Mouse (Mus musculus) embryonic facial prominence, embryonic 11.5 days (tissue): ENCODE data around the gene Ctse. TPM values are rescaled to one million over a fixed set of nuclear protein-coding genes. Genes with fewer than 3 reads are reported as not detected.

ENCODE experiments used
- ATAC-seq: fragments of 200-750 bp; cut with Nextera tagmentation; replicated peaks from 2 replicates; pipeline ENCODE4 v1.8.0; 2017; ENCODE audit warnings: low read depth; ENCODE audit not compliant: insufficient number of reproducible peaks, low FRiP score, low TSS enrichment
- DNase-seq: peaks from one replicate; pipeline ENCODE4 v3.0.0-alpha.2; 2015; ENCODE audit warnings: low spot score
- H3K27ac ChIP-seq: fragments of 300-500 bp; sonication (generic); replicated peaks from 2 replicates; pipeline ENCODE4 v1.5.1; 2014; ENCODE audit warnings: mild to moderate bottlenecking, low read depth, low read length, control low read depth
- H3K27me3 ChIP-seq: fragments of 300-500 bp; sonication (generic); 2 replicates; pipeline ENCODE4 v1.6.1; 2014; ENCODE audit warnings: mild to moderate bottlenecking, low read length, moderate library complexity, mixed read lengths; ENCODE audit not compliant: control insufficient read depth, insufficient read depth
- H3K36me3 ChIP-seq: fragments of 300-500 bp; sonication (generic); replicated peaks from 2 replicates; pipeline ENCODE4 v1.6.1; 2014; ENCODE audit warnings: low read depth, mild to moderate bottlenecking, low read length, moderate library complexity, mixed read lengths; ENCODE audit not compliant: control insufficient read depth, insufficient read depth
- H3K4me1 ChIP-seq: fragments of 300-500 bp; sonication (generic); 2 replicates; pipeline ENCODE4 v1.6.1; 2014; ENCODE audit warnings: low read length, mixed read lengths; ENCODE audit not compliant: control insufficient read depth, insufficient read depth
- H3K4me2 ChIP-seq: fragments of 300-500 bp; sonication (generic); 2 replicates; pipeline ENCODE4 v1.6.1; 2014; ENCODE audit warnings: low read depth, mild to moderate bottlenecking, control low read depth, low read length, moderate library complexity
- H3K4me3 ChIP-seq: fragments of 300-500 bp; sonication (generic); 2 replicates; pipeline ENCODE4 v1.5.1; 2014; ENCODE audit warnings: low read depth, low read length, control low read depth
- H3K9ac ChIP-seq: fragments of 300-500 bp; sonication (generic); replicated peaks from 2 replicates; pipeline ENCODE4 v1.6.1; 2014; ENCODE audit warnings: mild to moderate bottlenecking, control low read depth, low read length
- H3K9me3 ChIP-seq: fragments of 300-500 bp; sonication (generic); replicated peaks from 2 replicates; pipeline ENCODE4 v1.6.1; 2016; ENCODE audit warnings: mild to moderate bottlenecking, low read length, inconsistent platforms, mixed read lengths; ENCODE audit not compliant: control insufficient read depth
- WGBS: fragments of 180-500 bp; shearing (Covaris S2); extraction: QIAGEN DNeasy Blood & Tissue Kit; methylation state at CpG from one replicate; pipeline ENCODE4 v1.1.7; 2014; 5-methylcytosine and 5-hydroxymethylcytosine counted together
- polyA plus RNA-seq: library from polyadenylated mRNA; unstranded; fragments of >200 nt; fragmentation: Nextera tagmentation; extraction: Ambion mirVana; gene quantifications from 2 replicates; pipeline ENCODE4 v1.2.1, GENCODE M21; 2014

Gene Ctse
- polyA plus RNA-seq, 1 experiment from 2014 or later = 0.36 TPM

GRCm38 (mm10) chr1:131659512-131660085 is 21.5 kb downstream of the Ctse start:
- H3K9me3 ChIP-seq = no peaks in the 10 kb centered on the region
- H3K4me3 ChIP-seq = no peak overlapping the region
- H3K4me1 ChIP-seq = no peaks in the 10 kb centered on the region
- H3K36me3 ChIP-seq = no peaks in the 10 kb centered on the region
- WGBS = 71% methylated on average over 5 of the region's 5 CpGs
- H3K9ac ChIP-seq = no peak overlapping the region
- no peaks in the 10 kb centered on the region for H3K27me3 ChIP-seq
- H3K27ac ChIP-seq = no peak overlapping the region
- no peak for ATAC-seq
- no peak overlapping the region for H3K4me2 ChIP-seq
- DNase-seq = no peak

DNA sequence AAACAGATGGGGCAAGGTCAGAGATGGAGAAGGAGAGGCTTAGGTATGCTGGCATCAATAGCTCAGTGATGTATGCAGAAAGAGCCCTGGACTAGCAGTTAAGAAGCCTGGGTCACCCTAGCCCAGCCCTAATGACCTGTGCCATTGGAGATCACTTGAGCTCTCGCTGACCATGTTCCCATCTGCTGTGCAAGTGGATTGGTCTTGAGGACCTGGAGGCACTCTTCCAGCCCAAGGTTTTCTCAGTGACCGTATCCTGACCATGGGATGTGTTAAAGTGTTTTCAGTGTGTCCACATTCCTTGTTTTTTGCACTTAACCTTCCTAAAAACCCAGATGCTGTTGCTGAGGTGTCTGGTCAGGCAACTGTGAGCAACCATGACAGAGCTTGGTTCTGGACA is 22.2 kb downstream of the Ctse start:
- ATAC-seq (no peak), DNase-seq (no peak)
- no peaks in the 10 kb centered on the region for H3K36me3 ChIP-seq
- H3K4me3 ChIP-seq = no peak overlapping the region
- WGBS = 73% methylated on average over 2 of the region's 2 CpGs
- no peaks in the 10 kb centered on the region for H3K27me3 ChIP-seq
- no peaks in the 10 kb centered on the region for H3K9me3 ChIP-seq
- H3K27ac ChIP-seq = no peak overlapping the region
- H3K4me2 ChIP-seq = no peak overlapping the region
- H3K9ac ChIP-seq = no peak overlapping the region
- no peaks in the 10 kb centered on the region for H3K4me1 ChIP-seq

DNA sequence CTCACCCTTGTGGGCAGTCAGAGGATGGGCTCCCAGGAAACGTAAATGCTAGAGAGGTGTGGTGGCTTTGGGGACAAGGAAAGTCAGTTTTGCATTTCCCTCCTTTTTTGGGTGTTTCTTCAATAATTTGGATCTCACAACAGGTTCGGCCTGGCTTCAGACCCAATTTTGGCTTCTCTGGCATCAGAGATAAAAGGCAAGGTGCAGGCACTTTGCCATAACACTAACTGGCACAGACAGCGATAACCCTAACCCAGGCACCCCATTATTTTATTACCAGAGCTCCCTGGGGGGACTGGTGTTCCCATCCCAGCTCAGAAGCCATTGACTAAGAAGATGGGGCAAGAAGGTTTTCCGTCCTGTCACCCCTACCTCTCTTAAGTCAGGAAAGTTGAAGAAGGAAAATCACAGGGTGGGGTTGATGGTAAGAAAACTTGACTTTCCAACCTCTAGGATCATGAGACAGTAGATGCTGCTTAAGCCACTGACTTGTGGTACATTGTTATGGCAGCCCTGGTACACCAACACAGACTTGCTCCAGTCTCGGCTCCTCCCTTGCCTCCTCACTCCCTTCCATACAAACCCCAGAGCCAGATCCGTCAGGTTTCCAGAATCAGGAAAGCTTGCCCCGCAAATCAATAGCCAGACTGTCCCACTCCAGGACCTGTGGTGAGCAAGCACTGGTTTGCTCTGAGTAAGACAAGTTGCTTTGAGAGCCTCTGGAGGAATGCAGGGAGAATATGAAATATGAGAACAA is 22.8 kb downstream of the Ctse start:
- Histone ChIP-seq H3K4me1 (no peaks in the 10 kb centered on the region), H3K4me2 (no peak overlapping the region), H3K27ac (no peak overlapping the region), H3K27me3 (no peaks in the 10 kb centered on the region), H3K36me3 (no peaks in the 10 kb centered on the region), H3K4me3 (no peak overlapping the region), H3K9me3 (no peaks in the 10 kb centered on the region), H3K9ac (no peak overlapping the region)
- ATAC-seq (no peak), DNase-seq (no peak)
- WGBS = 79% methylated on average over 7 of the region's 7 CpGs

- Histone ChIP-seq H3K9me3 (no peaks in the 10 kb centered on the region), H3K4me2 (no peak overlapping the region), H3K36me3 (no peaks in the 10 kb centered on the region), H3K4me3 (no peak overlapping the region), H3K27ac (no peak overlapping the region), H3K4me1 (no peaks in the 10 kb centered on the region), H3K9ac (no peak overlapping the region), H3K27me3 (no peaks in the 10 kb centered on the region)
- DNase-seq (no peak), ATAC-seq (no peak)
- WGBS = 72% methylated on average over 3 of the region's 3 CpGs
Observed at GRCm38 (mm10) chr1:131661749-131662148, 23.6 kb downstream of the Ctse start.

DNA sequence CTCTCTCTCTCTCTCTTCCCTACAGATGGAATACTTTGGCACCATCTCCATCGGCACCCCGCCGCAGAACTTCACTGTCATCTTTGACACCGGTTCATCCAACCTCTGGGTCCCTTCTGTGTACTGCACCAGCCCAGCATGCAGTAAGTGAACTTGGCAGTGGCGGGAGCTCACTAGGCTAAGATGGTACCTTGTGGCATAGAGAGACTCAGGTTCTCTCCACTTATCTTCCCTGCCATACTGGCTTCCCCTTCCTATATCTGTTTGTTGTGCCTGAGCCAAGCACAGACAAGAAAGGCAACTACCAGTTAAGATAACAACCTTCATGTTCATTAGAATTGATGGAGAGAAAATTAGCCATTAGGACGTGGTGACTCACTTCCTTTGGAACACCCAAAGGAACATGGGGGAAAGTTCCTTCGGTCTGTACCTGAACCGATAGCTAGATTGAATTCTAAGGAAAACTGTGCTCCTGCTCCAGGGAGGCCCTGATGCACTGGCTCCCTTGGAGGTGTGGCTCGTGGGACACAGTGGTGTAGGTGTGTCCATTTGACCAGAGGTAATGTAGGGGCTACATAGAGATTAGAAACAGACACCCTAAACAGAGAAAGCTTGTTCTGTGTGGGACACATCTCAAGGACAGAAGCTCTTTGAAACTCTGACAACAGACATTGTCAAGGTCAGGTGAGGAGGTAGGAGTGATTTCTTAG is 25.3 kb downstream of the Ctse start:
- H3K36me3 ChIP-seq = no peaks in the 10 kb centered on the region
- H3K4me3 ChIP-seq = no peak overlapping the region
- H3K9me3 ChIP-seq = no peaks in the 10 kb centered on the region
- H3K27ac ChIP-seq = no peak overlapping the region
- ATAC-seq = no peak
- H3K9ac ChIP-seq = no peak overlapping the region
- DNase-seq = no peak
- no peaks in the 10 kb centered on the region for H3K27me3 ChIP-seq
- H3K4me1 ChIP-seq = no peaks in the 10 kb centered on the region
- 86% methylated on average over 9 of the region's 9 CpGs for WGBS
- no peak overlapping the region for H3K4me2 ChIP-seq

GRCm38 (mm10) chr1:131664136-131664535 is 26.0 kb downstream of the Ctse start:
- Histone ChIP-seq H3K27me3 (no peaks in the 10 kb centered on the region), H3K9ac (no peak overlapping the region), H3K27ac (no peak overlapping the region), H3K4me2 (no peak overlapping the region), H3K4me1 (no peaks in the 10 kb centered on the region), H3K4me3 (no peak overlapping the region), H3K36me3 (no peaks in the 10 kb centered on the region), H3K9me3 (no peaks in the 10 kb centered on the region)
- ATAC-seq (no peak), DNase-seq (no peak)
- WGBS = 80% methylated on average over 5 of the region's 5 CpGs

- Histone ChIP-seq H3K9ac (no peak overlapping the region), H3K4me2 (no peak overlapping the region), H3K27ac (no peak overlapping the region), H3K27me3 (no peaks in the 10 kb centered on the region), H3K9me3 (no peaks in the 10 kb centered on the region), H3K4me1 (no peaks in the 10 kb centered on the region), H3K36me3 (no peaks in the 10 kb centered on the region), H3K4me3 (no peak overlapping the region)
- DNase-seq (no peak), ATAC-seq (no peak)
- WGBS = 85% methylated on average over 1 of the region's 1 CpGs
Observed at GRCm38 (mm10) chr1:131665886-131666285, 27.8 kb downstream of the Ctse start.

DNA sequence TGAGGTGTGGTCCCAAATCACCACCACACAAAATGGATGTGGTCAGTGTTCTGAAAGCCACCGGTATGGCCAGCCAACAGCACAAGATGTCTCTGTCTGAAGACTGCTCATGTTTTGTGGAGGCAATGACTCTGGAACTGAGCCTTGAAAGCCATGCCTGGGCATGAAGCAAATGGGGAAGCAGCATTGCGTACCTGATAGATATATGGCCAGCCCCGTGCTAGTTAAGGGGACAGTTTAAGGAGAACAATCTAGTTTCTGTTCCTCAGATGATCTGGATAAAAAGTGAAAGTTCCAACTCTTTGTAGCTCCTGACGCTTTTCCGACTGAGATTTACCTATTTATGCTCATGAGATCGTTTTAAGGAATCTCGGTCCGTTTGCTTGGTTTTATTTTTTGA is 33.0 kb downstream of the Ctse start:
- no peak for ATAC-seq
- H3K9ac ChIP-seq = no peak overlapping the region
- 88% methylated on average over 8 of the region's 8 CpGs for WGBS

More for the DNA sequence above, 33.0 kb downstream of the Ctse start:
- H3K27me3 ChIP-seq = no peaks in the 10 kb centered on the region
- H3K4me3 ChIP-seq = no peak overlapping the region
- DNase-seq = no peak
- no peak overlapping the region for H3K4me2 ChIP-seq
- no peaks in the 10 kb centered on the region for H3K36me3 ChIP-seq
- no peaks in the 10 kb centered on the region for H3K9me3 ChIP-seq
- no peak overlapping the region for H3K27ac ChIP-seq
- H3K4me1 ChIP-seq = no peaks in the 10 kb centered on the region
